Mouse (Mus musculus): ENCODE data around the gene Dnpep. TPM values are rescaled to one million over a fixed set of nuclear protein-coding genes. Genes with fewer than 3 reads are reported as not detected.

Dnpep gene
- polyA plus RNA-seq (2016; fragmentation: Nextera tagmentation; extraction: Ambion mirVana): 111 TPM in 2 replicates

DNA sequence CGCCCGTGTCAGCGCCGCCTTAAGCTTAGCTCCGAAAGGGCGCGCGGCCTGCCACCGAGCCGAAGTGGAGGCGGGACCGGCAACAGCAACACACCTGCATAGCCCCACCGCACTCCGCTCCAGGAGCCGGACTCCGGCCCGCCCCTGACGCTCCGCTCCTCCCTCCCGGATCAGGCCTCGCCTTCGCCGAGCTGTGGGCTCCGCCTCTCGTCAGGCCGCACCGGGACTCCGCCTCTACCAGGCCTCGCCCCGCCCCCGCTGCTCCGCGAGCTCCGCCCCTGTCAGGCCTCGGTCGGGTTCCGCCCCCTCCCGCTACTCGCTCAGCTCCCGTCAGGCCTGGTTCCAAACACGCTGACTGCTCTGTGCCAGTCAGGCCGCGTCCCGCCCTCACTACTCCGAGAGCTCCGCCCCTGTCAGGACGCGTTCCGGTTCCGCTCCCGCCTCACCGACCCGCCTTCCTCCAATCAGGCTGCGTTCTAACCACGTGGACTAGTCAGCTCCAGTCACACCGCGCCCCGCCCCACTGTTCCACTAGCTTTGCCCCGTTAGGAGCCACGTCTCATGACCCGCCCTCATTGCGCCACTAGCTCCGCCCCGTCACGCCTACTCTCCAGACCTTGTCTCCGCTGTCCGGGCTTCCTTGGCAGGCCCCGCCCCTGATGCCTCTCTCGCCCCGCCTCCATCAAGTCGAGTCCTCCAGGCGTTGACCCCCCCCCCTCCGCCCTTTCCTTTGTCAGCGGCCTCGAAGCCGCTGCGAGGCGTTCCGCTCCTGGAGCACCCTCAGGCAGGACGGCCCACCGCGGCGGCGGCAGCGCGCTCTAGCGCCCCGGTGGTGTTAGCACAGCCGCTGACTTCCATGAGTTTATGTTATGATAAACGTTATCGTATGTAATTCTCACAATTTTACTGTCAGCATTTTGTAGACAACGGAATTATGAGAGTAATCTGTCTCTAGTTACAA, at the start of gene Dnpep:
Dnpep (minus strand) TSS at position 750 of the 961 bp plus-strand sequence.
- peak; percentile 98 for ATAC-seq (ENCODE audit: insufficient number of reproducible peaks, insufficient read depth, low FRiP score, low TSS enrichment, low read depth)
- Histone ChIP-seq H3K4me3 (replicated peaks) (peak within 1 kb of the TSS; percentile 60), H3K4me2 (peak within 1 kb of the TSS; percentile 85), H3K36me3 (peaks cover 32% of the 10 kb centered on the region), H3K9me3 (no peaks in the 10 kb centered on the region), H3K4me1 (replicated peaks) (peaks cover 8% of the 10 kb centered on the region), H3K27ac (peak within 1 kb of the TSS; percentile 91), H3K27me3 (no peaks in the 10 kb centered on the region), H3K9ac (replicated peaks) (peak within 1 kb of the TSS; percentile 75)
- WGBS: under 1% methylated on average over 92 of the region's 92 CpGs

DNA sequence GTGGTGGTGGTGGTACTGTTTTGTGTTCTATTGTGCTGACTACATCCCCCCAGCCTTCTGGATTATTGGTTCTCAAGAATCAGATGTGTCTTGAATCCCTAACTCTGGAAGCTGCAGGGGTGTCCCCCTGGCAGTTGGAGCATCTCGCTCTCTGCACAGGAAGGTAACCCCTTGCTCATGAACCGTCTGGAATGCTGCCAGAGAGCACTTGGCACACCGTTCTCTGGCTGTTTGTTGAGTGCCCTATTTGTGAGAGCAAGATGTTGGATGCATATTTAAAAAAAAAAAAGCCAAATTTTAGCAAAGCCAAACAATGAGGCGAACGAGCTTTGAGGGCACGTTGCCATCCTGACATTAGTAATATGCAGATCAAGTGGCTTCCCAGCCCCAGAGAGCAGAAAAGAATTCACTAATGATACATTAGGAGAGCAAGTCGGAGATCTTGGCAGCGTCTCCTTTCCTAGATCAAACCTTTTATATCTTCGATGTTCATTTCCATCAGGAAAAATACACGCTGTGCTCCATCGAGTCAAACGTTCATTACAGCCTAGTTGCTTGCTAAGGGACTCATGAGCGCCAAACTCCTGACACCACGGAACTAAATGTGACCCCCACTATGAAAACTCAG, 47.8 kb upstream of the Dnpep start:
- Histone ChIP-seq H3K4me1 (replicated peaks) (no peaks in the 10 kb centered on the region; the same call in 1 of the 2 replicates), H3K4me2 (no peak overlapping the region), H3K27ac (no peak overlapping the region), H3K9ac (replicated peaks) (no peak overlapping the region), H3K9me3 (no peaks in the 10 kb centered on the region), H3K4me3 (replicated peaks) (no peak overlapping the region), H3K36me3 (no peaks in the 10 kb centered on the region), H3K27me3 (peaks cover 39% of the 10 kb centered on the region)
- 90% methylated on average over 14 of the region's 14 CpGs for WGBS
- ATAC-seq (ENCODE audit: insufficient number of reproducible peaks, insufficient read depth, low FRiP score, low TSS enrichment, low read depth): no peak

GRCm38 (mm10) chr1:75363868-75364267, 46.1 kb upstream of the Dnpep start:
- Histone ChIP-seq H3K4me3 (replicated peaks) (no peak overlapping the region), H3K27me3 (peaks cover 44% of the 10 kb centered on the region), H3K4me1 (replicated peaks) (peaks cover 12% of the 10 kb centered on the region), H3K4me2 (no peak overlapping the region), H3K36me3 (no peaks in the 10 kb centered on the region), H3K9me3 (no peaks in the 10 kb centered on the region), H3K27ac (no peak overlapping the region), H3K9ac (replicated peaks) (no peak overlapping the region)
- ATAC-seq (ENCODE audit: insufficient number of reproducible peaks, insufficient read depth, low FRiP score, low TSS enrichment, low read depth): no peak
- WGBS: 84% methylated on average over 3 of the region's 3 CpGs

DNA sequence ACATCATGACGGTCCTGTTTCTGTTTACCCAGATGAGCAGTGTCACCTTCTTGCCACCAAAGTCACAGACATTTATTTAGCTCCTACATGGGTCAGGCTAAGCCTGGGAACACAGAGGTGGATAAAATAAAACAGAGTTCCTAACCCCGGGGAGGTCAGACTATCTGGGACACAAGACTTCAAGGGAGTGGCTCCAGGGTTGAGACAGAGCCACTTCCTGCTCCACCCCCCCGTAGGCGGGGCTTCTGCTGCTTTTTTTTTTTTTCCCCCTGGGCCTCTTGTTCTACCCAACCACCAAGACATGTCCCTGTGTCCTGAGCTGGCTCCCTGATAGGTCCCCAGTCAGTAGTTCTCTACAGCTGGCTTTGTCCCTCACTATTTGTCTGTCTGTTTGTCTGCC, 44.0 kb upstream of the Dnpep start:
- Histone ChIP-seq H3K4me1 (replicated peaks) (peaks cover 12% of the 10 kb centered on the region), H3K27me3 (peaks cover 57% of the 10 kb centered on the region)

DNA sequence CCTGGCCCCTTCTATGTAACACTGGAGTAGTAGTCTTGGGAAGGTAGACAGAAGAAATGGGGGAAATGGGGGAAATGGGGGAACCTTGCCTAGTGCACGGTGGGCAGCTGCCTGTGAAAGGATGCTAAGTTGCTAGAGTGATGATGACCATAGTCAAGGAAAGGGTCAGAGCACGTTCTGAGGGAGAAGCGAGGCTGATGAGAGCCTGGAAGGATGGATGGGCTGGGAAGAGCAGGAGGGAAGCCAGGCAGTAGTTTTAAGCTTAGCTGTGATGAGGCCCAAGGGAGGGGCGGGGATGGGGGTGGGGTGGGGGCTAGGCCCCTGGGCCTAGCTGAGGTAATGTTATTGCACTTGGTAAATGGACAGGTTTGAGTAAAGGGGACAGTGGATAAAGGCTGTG, 43.3 kb upstream of the Dnpep start:
- Histone ChIP-seq H3K4me1 (replicated peaks) (peaks cover 12% of the 10 kb centered on the region), H3K27ac (no peak overlapping the region), H3K4me3 (replicated peaks) (peak overlapping the region; percentile 42), H3K27me3 (peaks cover 57% of the 10 kb centered on the region), H3K9ac (replicated peaks) (no peak overlapping the region), H3K4me2 (peak overlapping the region; percentile 70), H3K9me3 (no peaks in the 10 kb centered on the region), H3K36me3 (no peaks in the 10 kb centered on the region)
- WGBS: 47% methylated on average over 4 of the region's 4 CpGs
- no peak for ATAC-seq (ENCODE audit: insufficient number of reproducible peaks, insufficient read depth, low FRiP score, low TSS enrichment, low read depth)

More for the DNA sequence above, 44.0 kb upstream of the Dnpep start:
- Histone ChIP-seq H3K4me3 (replicated peaks) (no peak overlapping the region), H3K36me3 (no peaks in the 10 kb centered on the region), H3K4me2 (no peak overlapping the region), H3K27ac (no peak overlapping the region), H3K9ac (replicated peaks) (no peak overlapping the region), H3K9me3 (no peaks in the 10 kb centered on the region)
- ATAC-seq (ENCODE audit: insufficient number of reproducible peaks, insufficient read depth, low FRiP score, low TSS enrichment, low read depth): no peak
- WGBS: 40% methylated on average over 4 of the region's 4 CpGs

DNA sequence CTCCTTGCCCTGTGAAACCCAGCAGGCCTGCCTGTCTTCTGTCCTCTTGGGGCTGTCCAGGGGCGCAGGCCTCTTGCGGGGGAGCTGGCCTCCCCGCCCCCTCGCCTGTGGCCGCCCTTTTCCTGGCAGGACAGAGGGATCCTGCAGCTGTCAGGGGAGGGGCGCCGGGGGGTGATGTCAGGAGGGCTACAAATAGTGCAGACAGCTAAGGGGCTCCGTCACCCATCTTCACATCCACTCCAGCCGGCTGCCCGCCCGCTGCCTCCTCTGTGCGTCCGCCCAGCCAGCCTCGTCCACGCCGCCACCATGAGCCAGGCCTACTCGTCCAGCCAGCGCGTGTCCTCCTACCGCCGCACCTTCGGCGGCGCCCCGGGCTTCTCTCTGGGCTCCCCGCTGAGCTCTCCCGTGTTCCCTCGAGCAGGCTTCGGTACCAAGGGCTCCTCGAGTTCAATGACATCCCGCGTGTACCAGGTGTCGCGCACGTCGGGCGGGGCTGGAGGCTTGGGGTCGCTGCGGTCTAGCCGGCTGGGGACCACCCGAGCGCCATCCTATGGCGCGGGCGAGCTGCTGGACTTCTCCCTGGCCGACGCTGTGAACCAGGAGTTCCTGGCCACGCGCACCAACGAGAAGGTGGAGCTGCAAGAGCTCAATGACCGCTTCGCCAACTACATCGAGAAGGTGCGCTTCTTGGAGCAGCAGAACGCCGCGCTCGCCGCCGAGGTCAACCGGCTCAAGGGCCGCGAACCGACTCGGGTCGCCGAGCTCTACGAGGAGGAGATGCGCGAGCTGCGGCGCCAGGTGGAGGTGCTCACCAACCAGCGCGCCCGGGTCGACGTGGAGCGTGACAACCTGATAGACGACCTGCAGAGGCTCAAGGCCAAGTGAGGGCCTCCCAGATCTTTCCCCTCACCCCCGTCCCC, 42.6 kb upstream of the Dnpep start, which contains the start of gene Des:
Des (plus strand) TSS at position 218 of the 920 bp plus-strand sequence.
- Histone ChIP-seq H3K9ac (replicated peaks) (peak within 1 kb of the TSS; percentile 48; the same call in 1 of the 2 replicates), H3K27ac (no peak within 1 kb of the TSS)
- WGBS: 2% methylated on average over 80 of the region's 80 CpGs

GRCm38 (mm10) chr1:75359346-75359745, 41.6 kb upstream of the Dnpep start:
- H3K4me2 ChIP-seq: no peak overlapping the region
- H3K4me1 ChIP-seq (replicated peaks): peaks cover 12% of the 10 kb centered on the region
- no peaks in the 10 kb centered on the region for H3K9me3 ChIP-seq
- no peak overlapping the region for H3K27ac ChIP-seq
- no peak for ATAC-seq (ENCODE audit: insufficient number of reproducible peaks, insufficient read depth, low FRiP score, low TSS enrichment, low read depth)
- no peaks in the 10 kb centered on the region for H3K36me3 ChIP-seq
- 66% methylated on average over 13 of the region's 13 CpGs for WGBS
- H3K27me3 ChIP-seq: peaks cover 57% of the 10 kb centered on the region
- H3K9ac ChIP-seq (replicated peaks): no peak overlapping the region
- no peak overlapping the region for H3K4me3 ChIP-seq (replicated peaks)

More for the DNA sequence above, 42.6 kb upstream of the Dnpep start, which contains the start of gene Des:
- Histone ChIP-seq H3K4me1 (replicated peaks) (peaks cover 12% of the 10 kb centered on the region), H3K36me3 (no peaks in the 10 kb centered on the region), H3K4me3 (replicated peaks) (peak within 1 kb of the TSS; percentile 42), H3K9me3 (no peaks in the 10 kb centered on the region), H3K4me2 (peak within 1 kb of the TSS; percentile 70), H3K27me3 (peaks cover 57% of the 10 kb centered on the region)
- no peak; the same call in 1 of the 2 replicates for ATAC-seq (ENCODE audit: insufficient number of reproducible peaks, insufficient read depth, low FRiP score, low TSS enrichment, low read depth)

DNA sequence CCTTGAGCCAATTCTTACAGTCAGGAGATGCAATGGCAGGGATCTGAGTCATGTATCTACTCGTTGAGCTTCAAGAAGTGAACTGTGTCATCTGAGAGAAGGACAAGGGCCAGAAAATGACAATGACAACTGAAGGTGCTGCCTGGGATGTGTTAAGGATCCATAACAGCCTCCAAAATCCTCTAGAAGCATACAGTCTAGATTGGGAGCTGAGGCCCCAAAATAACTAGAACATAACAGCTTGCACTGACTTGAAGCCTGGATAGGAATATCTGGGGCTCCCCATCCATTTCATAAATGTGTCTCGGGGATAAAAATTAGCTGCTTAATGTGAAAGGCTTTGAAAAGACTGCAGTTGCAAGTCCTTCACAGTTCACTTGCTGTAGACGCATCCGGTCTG, 40.2 kb upstream of the Dnpep start:
- peaks cover 12% of the 10 kb centered on the region for H3K4me1 ChIP-seq (replicated peaks)
- no peak overlapping the region for H3K4me2 ChIP-seq
- H3K27ac ChIP-seq: no peak overlapping the region
- no peak for ATAC-seq (ENCODE audit: insufficient number of reproducible peaks, insufficient read depth, low FRiP score, low TSS enrichment, low read depth)
- WGBS: 92% methylated on average over 4 of the region's 4 CpGs
- H3K9me3 ChIP-seq: no peaks in the 10 kb centered on the region
- H3K4me3 ChIP-seq (replicated peaks): no peak overlapping the region
- H3K36me3 ChIP-seq: no peaks in the 10 kb centered on the region
- no peak overlapping the region for H3K9ac ChIP-seq (replicated peaks)
- peaks cover 53% of the 10 kb centered on the region for H3K27me3 ChIP-seq

GRCm38 (mm10) chr1:75357261-75357660, 39.5 kb upstream of the Dnpep start:
- Histone ChIP-seq H3K4me3 (replicated peaks) (no peak overlapping the region), H3K4me2 (no peak overlapping the region), H3K27me3 (peaks cover 46% of the 10 kb centered on the region), H3K9ac (replicated peaks) (no peak overlapping the region), H3K27ac (no peak overlapping the region), H3K36me3 (no peaks in the 10 kb centered on the region), H3K9me3 (no peaks in the 10 kb centered on the region), H3K4me1 (replicated peaks) (peaks cover 12% of the 10 kb centered on the region)
- ATAC-seq (ENCODE audit: insufficient number of reproducible peaks, insufficient read depth, low FRiP score, low TSS enrichment, low read depth): no peak
- WGBS: 76% methylated on average over 7 of the region's 7 CpGs

DNA sequence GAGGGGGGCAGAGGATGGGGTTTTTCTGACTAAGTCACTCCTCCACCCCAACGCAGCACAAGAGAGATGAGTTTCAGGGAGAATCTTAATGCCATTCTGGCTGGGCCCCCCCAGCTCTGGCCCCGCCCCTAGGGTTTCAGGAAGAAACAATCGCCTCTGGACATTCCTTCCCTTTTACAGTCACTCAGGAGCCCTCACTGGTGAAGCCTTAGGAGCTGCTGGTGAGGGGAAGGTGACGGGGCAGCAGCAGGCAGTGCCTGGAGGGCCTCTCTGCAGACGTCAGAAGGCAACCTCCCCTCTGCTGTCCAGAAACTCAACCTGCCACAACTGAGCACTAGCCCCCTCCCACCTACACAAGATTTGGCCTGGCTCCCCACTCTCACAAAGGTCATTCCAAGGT, 31.5 kb upstream of the Dnpep start:
- peak overlapping the region; percentile 31; the same call in 1 of the 2 replicates for H3K9ac ChIP-seq (replicated peaks)
- no peaks in the 10 kb centered on the region for H3K36me3 ChIP-seq
- WGBS: 38% methylated on average over 5 of the region's 5 CpGs
- no peaks in the 10 kb centered on the region; the same call in 1 of the 2 replicates for H3K27me3 ChIP-seq
- no peak for ATAC-seq (ENCODE audit: insufficient number of reproducible peaks, insufficient read depth, low FRiP score, low TSS enrichment, low read depth)
- 0 out of 2 replicates have a peak overlapping the region, but pooled peaks have one; percentile 4 for H3K27ac ChIP-seq
- no peak overlapping the region for H3K4me2 ChIP-seq
- H3K4me1 ChIP-seq (replicated peaks): peaks cover 24% of the 10 kb centered on the region
- no peaks in the 10 kb centered on the region for H3K9me3 ChIP-seq
- no peak overlapping the region for H3K4me3 ChIP-seq (replicated peaks)
